Mouse (Mus musculus): Measurements from ENCODE around the gene Hibch.
"Not testable (repeated sequence)": the region's sequence is repeated elsewhere in the genome, so short reads cannot be mapped to it uniquely, and the experiment has no call there.

Gene Hibch

DNA sequence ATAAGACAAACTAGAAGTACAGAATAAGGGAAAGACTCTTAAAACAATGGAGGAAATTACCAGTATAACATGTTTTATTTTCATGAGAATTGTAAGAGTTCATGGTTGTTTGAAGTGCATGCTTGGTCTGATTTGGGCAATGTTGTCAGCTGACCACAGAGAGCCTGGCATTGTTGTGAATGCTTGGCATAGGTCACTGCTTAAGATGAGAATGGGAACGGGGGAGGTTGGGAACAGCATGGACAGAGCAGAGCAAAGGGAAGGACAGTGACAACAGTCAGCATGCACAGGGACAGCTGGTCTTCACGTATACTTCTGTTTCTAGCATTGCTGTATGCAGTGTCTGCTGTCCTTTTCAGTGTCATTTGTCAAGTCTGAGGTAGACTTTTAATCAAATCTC lies 39.5 kb downstream of the Hibch start:
- no peak for DNase-seq (ENCODE audit: low spot score)

DNA sequence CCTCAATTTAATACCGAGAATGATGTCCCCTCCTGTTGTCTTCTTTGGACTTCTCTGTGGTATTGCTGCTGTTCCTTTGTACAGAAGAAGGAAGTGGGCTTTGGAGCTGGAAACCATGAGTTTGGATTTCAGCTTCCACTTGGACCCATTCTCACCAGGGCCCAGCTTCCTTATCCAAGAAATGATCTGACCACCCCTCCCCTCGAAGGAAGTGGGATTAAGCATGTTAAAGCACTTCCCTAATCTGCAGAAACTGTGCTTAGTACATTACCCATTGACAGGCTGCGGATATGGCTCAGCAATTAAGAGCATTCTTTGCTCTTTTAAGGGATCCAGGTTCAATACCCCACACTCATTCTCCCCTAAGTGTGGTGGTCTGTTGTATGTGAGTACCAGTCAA lies 65.1 kb downstream of the Hibch start:
- DNase-seq (ENCODE audit: low spot score), result no peak

DNA sequence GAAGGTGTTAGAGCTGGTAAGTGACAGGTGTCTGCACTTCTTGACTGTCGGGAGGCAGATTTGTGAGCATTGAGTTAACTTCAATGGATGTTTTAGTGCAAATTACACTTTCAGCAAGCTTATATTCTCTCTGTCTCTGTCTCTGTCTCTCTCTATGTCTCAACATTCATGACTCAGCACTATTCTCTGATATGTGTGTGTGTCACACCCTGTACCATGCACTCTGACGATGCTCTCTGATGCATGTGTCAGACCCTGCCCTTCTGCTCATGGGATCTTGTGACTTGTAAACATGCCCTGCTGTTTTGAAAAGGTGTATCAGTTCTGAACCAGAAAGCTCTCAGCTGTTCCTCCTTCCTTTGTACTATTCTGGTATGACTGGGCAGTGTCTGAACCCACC lies 71.9 kb downstream of the Hibch start:
- no peak for DNase-seq (ENCODE audit: low spot score)

DNA sequence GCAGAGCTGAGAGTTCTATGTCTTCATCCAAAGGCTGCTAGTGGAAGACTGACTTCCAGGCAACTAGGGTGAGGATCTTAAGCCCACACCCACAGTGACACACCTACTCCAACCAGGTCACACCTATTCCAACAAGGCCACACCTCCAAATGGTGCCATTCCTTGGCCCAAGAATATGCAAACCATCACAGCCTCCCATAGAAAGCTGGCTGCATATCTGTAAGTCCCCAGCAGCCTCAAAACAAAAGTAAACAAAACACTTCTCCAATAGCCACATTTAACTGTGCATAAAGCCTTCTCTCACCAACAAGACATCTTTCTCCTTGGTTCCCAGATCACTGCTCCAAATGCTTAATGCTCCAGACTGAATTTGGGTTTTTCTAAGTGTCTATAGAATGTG lies 74.2 kb downstream of the Hibch start:
- not testable (repeated sequence) for DNase-seq (ENCODE audit: low spot score)

DNA sequence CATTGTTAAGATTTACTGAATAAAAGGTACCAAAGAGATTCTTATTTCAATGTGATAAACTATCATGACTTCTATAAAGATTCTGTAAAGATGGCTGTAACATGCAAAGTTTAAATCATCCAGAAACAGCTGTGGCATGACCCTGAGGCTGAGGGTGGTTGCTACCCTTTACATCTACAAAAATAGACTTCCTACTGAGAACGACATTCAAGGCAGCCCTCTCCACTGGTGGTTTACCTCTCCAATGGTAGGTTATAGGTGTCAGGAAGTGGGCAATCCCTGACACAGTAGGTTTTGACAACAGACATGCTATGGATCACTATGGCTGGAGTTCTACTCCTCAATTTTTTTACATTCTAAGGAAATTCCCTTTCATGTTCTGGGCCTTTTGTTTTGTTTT lies 79.8 kb downstream of the Hibch start:
- DNase-seq (ENCODE audit: low spot score), result not testable (repeated sequence)

- no peak for DNase-seq (ENCODE audit: low spot score)
These were observed 89.8 kb downstream of the Hibch start for GRCm38 (mm10) chr1:52934494-52934893.

DNA sequence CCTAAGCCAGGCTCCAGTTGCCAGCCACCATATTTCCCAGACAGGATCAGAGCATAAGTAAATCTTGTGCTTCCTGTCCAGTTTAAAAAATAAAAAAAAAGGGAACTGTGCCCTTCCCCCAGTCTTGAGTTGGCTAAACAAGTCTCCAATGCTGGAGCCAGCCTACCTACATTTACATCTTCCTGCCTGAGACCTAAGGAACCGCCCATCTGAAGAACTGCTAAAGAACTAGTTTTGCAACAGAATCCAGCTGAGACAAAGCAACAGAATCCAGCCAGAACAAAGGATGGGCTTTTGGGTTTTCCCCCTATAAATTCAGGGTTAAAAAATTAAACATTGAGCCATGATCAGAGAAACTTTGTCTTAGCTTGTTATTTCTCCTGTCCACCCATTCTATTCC lies 94.3 kb downstream of the Hibch start:
- DNase-seq (ENCODE audit: low spot score), result no peak

DNA sequence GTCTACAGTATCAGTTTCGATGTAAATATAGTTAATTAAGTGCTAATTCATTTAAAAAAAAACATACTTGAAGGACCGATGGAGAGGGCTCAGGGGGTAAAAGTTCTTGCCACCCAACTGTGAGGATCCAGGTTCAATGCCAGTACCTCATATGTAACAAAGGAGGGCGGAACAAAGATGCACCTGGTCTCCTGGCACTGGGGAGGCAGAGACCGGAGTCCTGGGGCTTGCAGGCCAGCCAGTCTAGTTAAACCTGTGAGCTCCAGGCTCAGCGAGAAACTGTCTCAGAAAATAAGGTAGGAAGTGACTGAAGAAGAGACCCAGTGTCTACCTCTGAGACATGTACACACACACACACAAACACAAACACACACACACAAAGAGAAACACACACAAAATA lies 103.2 kb downstream of the Hibch start:
- DNase-seq (ENCODE audit: low spot score), result no peak

DNA sequence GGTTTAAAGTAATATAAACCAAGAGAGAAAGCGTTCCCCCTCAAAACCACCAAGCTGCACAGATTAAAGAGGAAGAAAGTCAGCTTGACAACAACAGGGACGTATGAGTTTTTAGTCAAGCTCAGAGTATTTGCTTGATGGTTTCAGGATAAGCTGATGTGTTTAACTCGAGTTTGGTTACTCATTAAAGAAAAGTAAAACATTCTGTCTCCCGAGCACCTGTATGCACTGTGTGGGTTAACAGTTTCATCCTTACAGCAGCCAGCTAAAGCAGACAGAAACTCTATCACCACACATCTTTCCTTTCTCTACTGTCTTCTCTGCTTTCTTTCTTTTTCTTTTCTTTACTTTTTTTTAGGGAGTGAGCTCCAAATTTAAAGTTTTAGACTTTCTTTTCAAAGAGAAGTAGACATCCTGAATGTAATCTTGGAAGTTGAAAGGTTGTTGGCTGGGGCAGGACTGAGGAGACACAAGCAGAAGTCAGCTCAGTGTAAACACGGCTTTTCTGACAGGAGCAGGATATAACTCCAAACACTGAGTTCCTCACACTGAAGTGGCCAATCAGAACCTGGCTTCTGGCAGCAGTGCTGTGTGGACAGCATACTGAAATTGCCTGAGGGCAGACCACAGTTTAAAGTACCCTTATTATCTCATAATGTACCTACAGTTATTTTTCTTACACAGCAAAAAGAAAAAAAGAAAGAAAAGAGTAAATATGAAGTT lies 106.6 kb downstream of the Hibch start:
- no peak for DNase-seq (ENCODE audit: low spot score)

DNA sequence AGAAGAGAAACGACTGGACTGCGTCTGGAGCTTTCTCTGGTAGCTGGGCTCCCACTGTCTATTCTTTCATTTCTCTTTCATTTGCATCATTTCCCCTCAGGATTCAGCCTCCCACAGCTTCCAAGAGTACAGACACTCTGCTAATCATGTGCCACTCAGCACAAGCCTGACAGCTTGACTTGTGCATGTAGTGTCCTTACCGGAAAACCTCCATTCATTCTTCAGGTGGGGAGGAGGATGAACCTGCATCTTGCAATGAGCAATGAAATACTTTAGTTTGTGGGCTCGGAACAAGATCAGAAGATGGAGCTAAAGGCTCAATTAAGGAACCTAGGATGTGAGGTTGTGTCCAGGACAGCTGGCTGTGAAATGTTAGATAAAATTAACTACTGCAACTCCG lies 107.4 kb downstream of the Hibch start:
- no peak for DNase-seq (ENCODE audit: low spot score)

- peak; percentile 31 for DNase-seq (ENCODE audit: low spot score)
These were observed 108.0 kb downstream of the Hibch start for GRCm38 (mm10) chr1:52952551-52953397.

DNA sequence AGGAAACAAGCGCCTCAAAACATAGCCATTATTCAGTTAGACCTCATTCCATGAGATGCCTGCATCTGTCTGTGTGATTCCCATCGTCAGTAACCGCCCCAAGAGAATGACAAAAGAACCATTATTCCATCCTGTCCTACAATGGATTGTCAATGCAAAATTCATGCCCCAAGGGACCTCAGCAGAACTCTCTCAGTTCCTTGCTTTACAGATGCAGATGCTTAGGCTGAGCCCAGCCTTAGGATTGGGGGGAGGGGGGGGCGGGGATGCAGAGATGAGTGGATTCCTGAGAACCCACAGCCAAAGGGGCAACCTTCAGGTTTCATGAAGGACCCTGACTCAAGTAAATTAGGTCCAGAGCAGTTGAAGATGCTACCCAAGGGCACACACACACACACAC lies 108.8 kb downstream of the Hibch start:
- no peak for DNase-seq (ENCODE audit: low spot score)

DNA sequence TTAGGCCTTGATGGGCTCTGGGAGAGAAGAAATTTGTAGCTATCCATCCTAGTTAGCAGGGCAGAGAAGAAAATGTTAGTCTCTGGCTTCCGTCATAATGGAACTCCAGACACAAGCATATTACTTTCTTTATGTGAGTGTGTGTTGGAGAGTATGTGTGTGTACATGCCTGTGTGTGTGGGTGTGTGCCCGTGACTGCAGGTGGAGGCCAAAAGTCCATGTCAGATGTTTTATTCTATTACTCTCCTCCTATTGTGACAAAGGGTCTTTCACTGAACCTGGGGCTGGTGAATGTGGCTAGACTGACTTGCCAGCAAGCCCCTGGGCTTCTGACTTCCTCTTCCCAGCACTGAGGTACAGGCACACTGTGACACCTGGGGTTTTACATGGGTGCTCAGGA lies 109.7 kb downstream of the Hibch start:
- DNase-seq (ENCODE audit: low spot score), result no peak

DNA sequence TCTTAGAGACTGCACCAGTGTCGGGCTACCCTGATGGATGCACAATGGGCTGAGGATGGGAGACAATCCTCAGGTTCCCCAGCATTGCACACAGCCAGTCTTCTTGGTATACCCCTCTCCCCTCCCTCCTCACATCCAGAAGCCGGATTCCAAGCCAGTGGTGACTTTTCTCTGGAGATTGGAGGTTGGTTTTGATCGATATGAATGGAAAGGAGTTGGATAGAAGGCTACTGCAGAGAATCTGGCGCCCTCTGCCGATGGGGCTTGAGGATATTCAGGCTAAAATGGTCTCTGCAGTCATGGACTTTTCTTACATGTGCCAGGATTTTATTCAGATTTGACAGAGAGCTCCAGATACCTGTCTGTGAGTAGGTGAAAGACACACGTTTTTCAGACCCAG lies 110.4 kb downstream of the Hibch start:
- peak; percentile 19 for DNase-seq (ENCODE audit: low spot score)

GRCm38 (mm10) chr1:52956746-52957145 lies 112.0 kb downstream of the Hibch start:
- DNase-seq (ENCODE audit: low spot score), result no peak

- no peak for DNase-seq (ENCODE audit: low spot score)
These were observed 115.5 kb downstream of the Hibch start for GRCm38 (mm10) chr1:52960191-52960590.

DNA sequence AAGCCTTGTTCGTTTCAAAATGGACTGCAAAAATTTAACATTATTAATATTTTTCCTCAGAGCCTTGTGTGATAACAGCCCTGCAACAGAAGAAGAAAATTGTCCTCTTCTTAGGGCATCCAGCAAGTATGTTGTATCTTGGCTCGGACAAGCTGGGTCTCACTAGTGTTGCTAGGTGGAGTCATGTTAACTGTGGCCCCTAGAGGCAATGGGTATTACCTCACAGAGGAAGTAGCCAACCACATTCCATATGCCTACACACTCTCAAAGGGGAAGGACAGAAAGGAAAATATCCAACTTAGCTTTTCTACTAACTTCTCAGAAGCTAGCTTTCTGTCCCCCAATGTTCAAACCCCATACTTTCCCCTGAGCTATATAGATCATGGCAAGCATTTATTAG lies 118.4 kb downstream of the Hibch start:
- DNase-seq (ENCODE audit: low spot score), result no peak

DNA sequence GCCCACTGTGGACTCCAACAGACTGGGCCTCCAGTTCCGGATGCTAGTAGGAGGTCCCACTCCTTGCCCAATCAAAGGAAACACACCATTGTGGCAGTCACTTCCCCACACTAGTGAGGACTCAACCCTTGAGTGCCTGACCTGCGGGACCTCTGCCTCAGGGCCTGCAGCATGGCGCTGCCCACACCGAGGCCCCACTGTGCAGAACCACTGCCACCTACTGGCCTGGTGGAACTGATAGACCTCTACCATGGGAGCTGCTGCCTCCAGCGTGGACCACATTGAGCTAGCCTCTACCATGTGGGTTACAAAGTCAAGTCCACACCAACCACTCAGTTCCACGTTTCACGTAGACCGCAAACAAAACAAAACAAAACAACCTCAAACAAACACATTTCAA lies 119.9 kb downstream of the Hibch start:
- DNase-seq (ENCODE audit: low spot score), result no peak
